31 mouse cellular contexts compared by ENCODE assay signal in genomic region chr5:74479947-74480346, GRCm38 (mm10). TPM values are rescaled to one million over a fixed set of nuclear protein-coding genes. Genes with fewer than 3 reads are reported as not detected.
DNase-seq lines count a peak whose midpoint lies in the region; ATAC-seq lines count a peak whose summit lies in the region.
"Had no signal": no experiment of that assay in that cellular context is flagged by ENCODE, and none has a peak within 500 bp of the region (broad histone marks: within the 10 kb centered on the region; RNA-seq: fewer than 3 reads in every experiment).

No protein-coding gene starts in this region.

- 37% methylated on average over 4 of the region's 4 CpGs for WGBS in heart, embryonic 13.5 days
- 91% methylated on average over 4 of the region's 4 CpGs for WGBS in midbrain, embryonic 15.5 days

- peak; percentile 9 to 50 for DNase-seq in adrenal gland, adult (ENCODE audit: inconsistent age in 2 of 2, low spot score in 1 of 2)
- no peak for DNase-seq in adrenal gland, adult 18-20 months (ENCODE audit: low spot score in 2 of 2)
- DNase-seq in heart, postnatal 4 days = no peak
- peak; percentile 59 for DNase-seq in MEL-GATA-1-ER (ENCODE audit: extremely low read depth, low read depth)
- no peak for DNase-seq in right cerebral cortex, adult 2 months (ENCODE audit: low spot score in 2 of 2)
- DNase-seq: cerebellum, adult 8-10 months; cerebellum, postnatal 36 days; embryo, embryonic 11 days; gastrocnemius, postnatal 25 days; heart, postnatal 14 days; layer of hippocampus, adult 9-11 months; lung, adult 2 months; lung, postnatal 10 days; thymus, adult 18-20 months; thymus, postnatal 36 days had no signal

- no peaks in the 10 kb centered on the region for H3K9me3 ChIP-seq in heart, embryonic 13.5 days
- H3K9me3 ChIP-seq in midbrain, embryonic 15.5 days = no peaks in the 10 kb centered on the region
- H3K9me3 ChIP-seq: embryonic facial prominence, embryonic 12.5 days; forebrain, embryonic 15.5 days; G1E; hindbrain, embryonic 12.5 days; intestine, embryonic 15.5 days; limb, embryonic 10.5 days; limb, embryonic 15.5 days; midbrain, embryonic 10.5 days had no signal

- no peaks in the 10 kb centered on the region for H3K27me3 ChIP-seq in heart, embryonic 13.5 days (replicated peaks)
- H3K27me3 ChIP-seq in midbrain, embryonic 15.5 days (replicated peaks) = no peaks in the 10 kb centered on the region
- H3K27me3 ChIP-seq: embryonic facial prominence, embryonic 12.5 days; forebrain, embryonic 15.5 days; hindbrain, embryonic 12.5 days; intestine, embryonic 15.5 days; limb, embryonic 15.5 days had no signal

- no peaks in the 10 kb centered on the region for H3K36me3 ChIP-seq in heart, embryonic 13.5 days
- H3K36me3 ChIP-seq in midbrain, embryonic 15.5 days (replicated peaks) = no peaks in the 10 kb centered on the region
- H3K36me3 ChIP-seq: embryonic facial prominence, embryonic 12.5 days; forebrain, embryonic 15.5 days; hindbrain, embryonic 12.5 days; intestine, embryonic 15.5 days; limb, embryonic 10.5 days; limb, embryonic 15.5 days; midbrain, embryonic 10.5 days had no signal

- no peak for ATAC-seq in heart, embryonic 13.5 days (ENCODE audit: extremely low read depth, insufficient number of reproducible peaks, low FRiP score, low TSS enrichment)
- 0 out of 2 replicates have a peak, but pooled peaks have one; percentile 44 for ATAC-seq in megakaryocyte progenitor cell, adult 5-6 weeks (replicated peaks; ENCODE audit: poor library complexity)
- no peak for ATAC-seq in midbrain, embryonic 15.5 days (replicated peaks)
- ATAC-seq: forebrain, embryonic 15.5 days; hindbrain, postnatal 0 days; intestine, embryonic 15.5 days; midbrain, embryonic 16.5 days had no signal

- H3K4me2 ChIP-seq in heart, embryonic 13.5 days = no peak overlapping the region
- H3K4me2 ChIP-seq in midbrain, embryonic 15.5 days = no peak overlapping the region
- H3K4me2 ChIP-seq: embryonic facial prominence, embryonic 12.5 days; forebrain, embryonic 15.5 days; hindbrain, embryonic 12.5 days; intestine, embryonic 15.5 days; limb, embryonic 15.5 days had no signal

- H3K9ac ChIP-seq in heart, embryonic 13.5 days = no peak overlapping the region
- H3K9ac ChIP-seq in midbrain, embryonic 15.5 days = no peak overlapping the region
- H3K9ac ChIP-seq: embryonic facial prominence, embryonic 12.5 days; forebrain, embryonic 15.5 days; hindbrain, embryonic 12.5 days; intestine, embryonic 15.5 days; limb, embryonic 15.5 days; liver, embryonic 14.5 days had no signal

- peaks cover 32% of the 10 kb centered on the region for H3K4me1 ChIP-seq in heart, embryonic 13.5 days
- peaks cover 4% of the 10 kb centered on the region; the same call in 1 of the 2 replicates for H3K4me1 ChIP-seq in midbrain, embryonic 15.5 days
- H3K4me1 ChIP-seq: forebrain, embryonic 15.5 days; limb, embryonic 15.5 days; midbrain, embryonic 10.5 days had no signal

- no peak overlapping the region for H3K4me3 ChIP-seq in heart, embryonic 13.5 days
- no peak overlapping the region for H3K4me3 ChIP-seq in midbrain, embryonic 15.5 days
- H3K4me3 ChIP-seq: embryonic facial prominence, embryonic 12.5 days; forebrain, embryonic 15.5 days; hindbrain, embryonic 12.5 days; intestine, embryonic 15.5 days; limb, embryonic 10.5 days; limb, embryonic 15.5 days; midbrain, embryonic 10.5 days had no signal

- H3K27ac ChIP-seq in heart, embryonic 13.5 days (replicated peaks) = peak overlapping the region; percentile 50
- H3K27ac ChIP-seq in midbrain, embryonic 15.5 days = no peak overlapping the region
- H3K27ac ChIP-seq: embryonic facial prominence, embryonic 12.5 days; forebrain, embryonic 15.5 days; hindbrain, embryonic 12.5 days; hindbrain, postnatal 0 days; intestine, embryonic 15.5 days; limb, embryonic 10.5 days; limb, embryonic 15.5 days; liver, embryonic 14.5 days; macrophage; midbrain, embryonic 10.5 days; stomach, postnatal 0 days had no signal

RNA-seq across cellular contexts. Expression of gene Scfd2, which starts 51.6 kb away (rescaled TPM):
- total RNA-seq in adrenal gland, adult 18-20 months (2021) = 10 to 100 TPM; 15.9 to 23.1 TPM
- polyA plus RNA-seq in heart, embryonic 13.5 days (2015; fragmentation: Nextera tagmentation; extraction: Ambion mirVana) = 12.4 and 13.3 TPM in 2 replicates
- total RNA-seq in heart, postnatal 4 days (2021) = 10 to 100 TPM in 1 of 2 experiments, 1 to 10 TPM in 1; 9.9 to 11.9 TPM
- total RNA-seq in megakaryocyte progenitor cell, adult 5-6 weeks (2015) = 20.2 and 30.8 TPM in 2 replicates
- total RNA-seq in megakaryocyte progenitor cell, adult 5-6 weeks (2017) = 17.8 and 23.9 TPM in 2 replicates
- 17.3 and 20.0 TPM in 2 replicates for polyA plus RNA-seq in midbrain, embryonic 15.5 days (2015; fragmentation: Nextera tagmentation; extraction: Ambion mirVana)

RNA-seq across cellular contexts. Expression of gene Fip1l1, which starts 55.3 kb away (rescaled TPM):
- total RNA-seq in adrenal gland, adult 18-20 months (2021) = 10 to 100 TPM; 54.0 to 64.5 TPM
- polyA plus RNA-seq in heart, embryonic 13.5 days (2015; fragmentation: Nextera tagmentation; extraction: Ambion mirVana) = 55.6 and 57.2 TPM in 2 replicates
- total RNA-seq in heart, postnatal 4 days (2021) = 10 to 100 TPM; 49.0 to 56.2 TPM
- 88.3 and 92.9 TPM in 2 replicates for total RNA-seq in megakaryocyte progenitor cell, adult 5-6 weeks (2015)
- total RNA-seq in megakaryocyte progenitor cell, adult 5-6 weeks (2017) = 142 and 184 TPM in 2 replicates
- polyA plus RNA-seq in midbrain, embryonic 15.5 days (2015; fragmentation: Nextera tagmentation; extraction: Ambion mirVana) = 70.5 and 78.0 TPM in 2 replicates

Comparison
In these comparisons a context has a peak if more than half of its experiments do, and no peak if none do; other contexts are left out.
1. DNase-seq: peak in adrenal gland, adult (2 of 2) and MEL-GATA-1-ER (single experiment); none in adrenal gland, adult 18-20 months (0 of 2), heart, postnatal 4 days (single experiment) and right cerebral cortex, adult 2 months (0 of 2).